Mouse (Mus musculus) frontal cortex, adult (tissue): ENCODE measurements around the gene Morf4l1.
"Not testable (repeated sequence)": the region's sequence is repeated elsewhere in the genome, so short reads cannot be mapped to it uniquely, and the experiment has no call there.

Source experiments
- ATAC-seq: cut with Nextera tagmentation; 2 replicates; pipeline ENCODE4 v1.9.2; 2017; ENCODE audit warnings: mild to moderate bottlenecking, moderate library complexity, mixed read lengths; ENCODE audit not compliant: low TSS enrichment

The Morf4l1 gene

GRCm38 (mm10) chr9:90060932-90061331 lies 53.6 kb downstream of the Morf4l1 start:
- not testable (repeated sequence) for ATAC-seq

DNA sequence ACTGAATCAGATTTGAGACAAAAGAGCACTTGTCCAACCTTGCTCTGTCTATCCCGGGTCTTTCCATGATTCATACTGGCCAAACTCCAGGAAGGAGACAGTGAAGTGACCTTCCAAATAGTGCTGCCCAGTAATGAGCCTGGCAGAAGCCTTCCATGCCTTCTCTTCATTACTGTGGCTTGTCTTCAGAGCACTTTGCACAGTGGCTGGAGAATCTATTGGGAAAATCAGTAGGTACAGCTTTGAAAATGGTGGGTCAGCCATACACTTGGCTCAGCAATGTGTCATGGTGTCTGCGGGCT lies 54.0 kb downstream of the Morf4l1 start:
- ATAC-seq: no peak

- no peak for ATAC-seq
Measured at GRCm38 (mm10) chr9:90059828-90060573, 54.6 kb downstream of the Morf4l1 start.

- ATAC-seq: no peak
Measured at GRCm38 (mm10) chr9:90056716-90057115, 57.9 kb downstream of the Morf4l1 start.

DNA sequence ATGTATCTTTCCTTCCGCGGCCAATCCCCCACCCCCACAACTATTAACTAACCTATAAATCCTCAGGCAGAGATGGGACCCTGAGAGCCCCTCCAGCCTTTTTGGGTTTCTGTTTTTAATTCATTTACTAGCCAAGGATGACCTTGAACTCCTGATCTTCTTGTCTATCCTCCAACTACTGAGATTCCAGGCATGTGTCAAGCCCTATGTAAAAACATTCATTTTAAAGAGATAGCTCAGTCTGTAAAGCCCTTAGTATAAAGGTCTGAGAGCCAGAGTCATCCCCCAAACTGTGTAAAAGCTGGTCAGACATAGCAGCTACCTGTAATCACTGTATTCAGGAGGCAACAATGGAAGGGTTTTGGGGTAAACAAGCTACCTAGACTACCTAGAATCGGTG lies 58.7 kb downstream of the Morf4l1 start:
- ATAC-seq: no peak

- ATAC-seq: no peak
Measured at GRCm38 (mm10) chr9:90055409-90055808, 59.2 kb downstream of the Morf4l1 start.

DNA sequence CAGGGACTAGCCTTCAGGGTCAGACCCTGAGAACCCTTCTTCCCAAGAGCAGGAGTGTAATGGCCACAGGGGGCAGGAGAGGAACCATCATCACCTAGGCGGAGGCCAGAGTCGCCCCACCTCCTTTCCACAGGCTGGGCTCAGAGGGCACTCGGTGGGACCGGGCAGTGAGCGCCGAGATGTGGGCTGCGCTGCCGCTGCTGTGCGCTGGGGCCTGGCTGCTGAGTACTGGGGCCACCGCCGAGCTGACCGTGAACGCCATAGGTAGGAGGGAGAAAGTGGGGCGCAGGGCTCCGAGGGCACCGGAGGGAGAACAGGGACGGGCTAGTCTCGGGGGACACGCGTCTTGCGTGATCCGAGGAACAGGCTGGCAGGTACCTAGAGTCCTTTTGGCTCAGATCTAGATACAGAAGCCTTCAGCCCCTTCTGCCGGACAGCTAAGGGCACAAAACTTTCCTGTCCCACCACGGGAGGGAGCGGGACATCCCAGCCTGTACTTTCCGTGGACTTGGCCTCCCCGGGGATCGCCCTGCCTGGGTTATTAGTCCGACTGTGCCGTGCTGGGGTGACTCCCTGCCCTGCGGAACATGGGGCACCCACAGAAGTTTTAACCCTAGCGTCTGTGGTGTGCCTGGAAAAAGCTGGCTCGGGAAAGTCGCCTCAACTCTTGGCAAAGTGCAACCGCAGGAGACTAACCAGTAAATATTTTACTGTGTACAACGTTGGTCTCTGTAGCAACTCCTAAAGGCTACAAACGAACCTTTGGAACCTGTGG lies 60.0 kb downstream of the Morf4l1 start:
- peak; percentile 67 for ATAC-seq

GRCm38 (mm10) chr9:90053852-90054251 lies 60.7 kb downstream of the Morf4l1 start, which contains the start of gene Ctsh:
TSS of gene Ctsh (plus strand) at chr9:90054152.
- no peak for ATAC-seq

GRCm38 (mm10) chr9:90047937-90048627 lies 66.5 kb downstream of the Morf4l1 start:
- ATAC-seq: no peak

DNA sequence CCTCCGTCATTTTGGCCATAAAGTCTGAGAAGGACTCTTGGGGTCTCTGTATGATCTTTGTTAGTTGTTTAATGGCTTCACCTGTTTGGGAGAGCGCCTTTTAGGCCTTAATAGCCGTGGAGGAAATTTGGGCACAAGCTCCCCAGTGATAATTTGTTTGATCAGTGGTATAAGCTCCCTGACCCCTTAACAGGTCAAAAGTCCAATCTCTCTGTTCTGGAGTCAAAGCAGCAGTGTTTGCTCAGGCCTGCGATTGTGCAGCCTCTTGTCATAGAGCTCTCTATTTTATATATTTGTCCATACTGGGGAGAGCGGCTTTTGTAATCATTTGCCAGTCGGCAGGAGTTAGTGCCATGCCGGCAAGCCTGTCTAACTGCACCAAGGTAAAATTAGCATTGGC lies 69.4 kb downstream of the Morf4l1 start:
- no peak for ATAC-seq

DNA sequence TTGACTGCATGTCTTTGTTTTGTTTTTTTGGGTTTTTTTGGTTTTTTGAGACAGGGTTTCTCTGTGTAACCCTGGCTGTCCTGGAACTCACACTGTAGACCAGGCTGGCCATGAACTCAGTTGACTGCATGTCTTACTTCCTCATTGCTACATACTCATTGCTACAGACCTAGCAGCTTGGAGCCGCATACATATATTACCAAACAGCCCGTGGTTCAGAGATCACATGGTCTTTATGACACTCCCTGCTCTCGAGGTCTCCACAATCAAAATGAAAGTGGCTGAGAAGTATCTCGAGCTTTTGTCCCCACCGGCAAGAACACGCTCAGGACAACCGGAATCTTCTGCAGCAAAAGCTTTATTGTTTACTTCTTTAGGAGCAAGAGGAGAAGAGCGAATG lies 71.7 kb downstream of the Morf4l1 start:
- ATAC-seq: not testable (repeated sequence)
